Mouse (Mus musculus) G1E (cell line): ENCODE results near the gene Add1. TPM values are rescaled to one million over a fixed set of nuclear protein-coding genes. Genes with fewer than 3 reads are reported as not detected.

ENCODE experiments used
- ATAC-seq: 2 replicates; pipeline ENCODE4 v1.8.0; 2016; ENCODE audit warnings: mild to moderate bottlenecking; ENCODE audit not compliant: insufficient number of reproducible peaks, poor library complexity, low FRiP score, severe bottlenecking; ENCODE audit errors: extremely low read depth
- DNase-seq: peaks from one replicate; pipeline ENCODE4 v3.0.0; 2012; ENCODE audit warnings: low spot score
- H3K27me3 ChIP-seq: 2 replicates; pipeline ENCODE4 v1.6.1; 2012; ENCODE audit warnings: mild to moderate bottlenecking, low read length, inconsistent platforms; ENCODE audit not compliant: insufficient read depth
- H3K36me3 ChIP-seq: replicated peaks from 2 replicates; pipeline ENCODE3; 2012; ENCODE audit warnings: mild to moderate bottlenecking, inconsistent platforms
- H3K4me1 ChIP-seq: 2 replicates; pipeline ENCODE4 v1.6.1; 2012; ENCODE audit warnings: low read depth, low read length, inconsistent platforms, mixed read lengths; ENCODE audit not compliant: insufficient read depth
- H3K4me3 ChIP-seq: 2 replicates; pipeline ENCODE4 v1.5.1; 2012; ENCODE audit warnings: low read depth, mild to moderate bottlenecking, inconsistent platforms, low read length, moderate library complexity, mixed read lengths
- H3K9me3 ChIP-seq: replicated peaks from 2 replicates; pipeline ENCODE4 v1.6.1; 2012; ENCODE audit warnings: inconsistent platforms
- CTCF ChIP-seq: IDR thresholded peaks from 2 replicates; pipeline ENCODE4 v1.5.1; 2012; ENCODE audit warnings: low read depth, low read length, inconsistent platforms, mixed read lengths
- GATA1 ChIP-seq: IDR thresholded peaks from 2 replicates; pipeline ENCODE4 v1.6.1; 2012; ENCODE audit warnings: borderline replicate concordance, low read length, inconsistent platforms, mixed read lengths
- GATA2 ChIP-seq: IDR thresholded peaks from 2 replicates; pipeline ENCODE4 v1.6.1; 2012; ENCODE audit warnings: low read depth, low read length, inconsistent platforms, borderline replicate concordance
- POLR2AphosphoS5 ChIP-seq: IDR thresholded peaks from 2 replicates; pipeline ENCODE4 v1.6.1; 2012; ENCODE audit warnings: low read depth, low read length, inconsistent platforms; ENCODE audit not compliant: insufficient replicate concordance
- TAL1 ChIP-seq: conservative IDR thresholded peaks from 2 replicates; pipeline ENCODE4 v1.6.1; 2012; ENCODE audit warnings: low read depth, low read length, inconsistent platforms, mixed read lengths
- polyA plus RNA-seq: library from polyadenylated mRNA; stranded (reverse); fragments of >175 nt; gene quantifications from 2 replicates; pipeline ENCODE4 v1.2.3, GENCODE M21; 2012
- total RNA-seq, 2 experiments: library from RNA; stranded (forward) in 1 of 2; stranded (reverse) in 1 of 2; fragments of 200-1000 nt in 1 of 2; fragments of >200 nt in 1 of 2; fragmentation: Nextera tagmentation in 1 of 2; gene quantifications; 2 replicates each; pipeline ENCODE4 v1.2.3; 2014 to 2017

Add1 gene
- total and polyA plus RNA-seq, 3 experiments: 103 to 257 (median 158) TPM

DNA sequence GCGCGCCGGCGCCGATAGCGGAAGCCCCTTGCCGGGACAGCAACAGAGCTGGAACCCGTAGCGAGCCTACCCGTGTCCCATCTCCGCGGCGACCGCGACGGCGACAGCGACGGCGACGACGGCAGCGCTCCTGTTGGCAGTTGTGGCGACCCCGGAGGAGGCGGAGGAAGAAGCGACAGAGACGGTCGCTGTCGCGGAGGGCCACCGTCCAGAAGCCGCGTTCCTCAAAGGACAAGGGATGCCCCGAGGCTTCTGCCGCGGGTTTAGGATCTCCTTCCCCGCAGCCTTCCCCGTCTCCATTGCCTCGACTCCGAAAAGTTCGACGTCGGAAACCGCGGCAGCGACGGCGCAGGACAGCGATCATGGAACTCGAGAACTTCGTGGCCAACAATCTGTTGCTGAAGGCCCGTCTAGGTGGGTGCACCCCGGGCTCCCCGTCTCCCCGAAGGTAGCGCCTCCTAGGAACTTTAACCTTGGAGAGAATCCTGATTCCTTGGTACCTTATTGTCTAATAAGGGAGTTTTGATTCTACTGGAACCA is 87.2 kb downstream of the Add1 start:
- Histone ChIP-seq H3K9me3 (no peaks in the 10 kb centered on the region), H3K4me3 (peak overlapping the region; percentile 81), H3K36me3 (peaks cover 26% of the 10 kb centered on the region), H3K27me3 (no peaks in the 10 kb centered on the region), H3K4me1 (peaks cover 27% of the 10 kb centered on the region)
- TF ChIP-seq POLR2AphosphoS5 (no peak), GATA2 (no peak), TAL1 (no peak), GATA1 (no peak), CTCF (no peak; the same call in 1 of the 2 replicates)
- DNase-seq (no peak), ATAC-seq (no peak)

DNA sequence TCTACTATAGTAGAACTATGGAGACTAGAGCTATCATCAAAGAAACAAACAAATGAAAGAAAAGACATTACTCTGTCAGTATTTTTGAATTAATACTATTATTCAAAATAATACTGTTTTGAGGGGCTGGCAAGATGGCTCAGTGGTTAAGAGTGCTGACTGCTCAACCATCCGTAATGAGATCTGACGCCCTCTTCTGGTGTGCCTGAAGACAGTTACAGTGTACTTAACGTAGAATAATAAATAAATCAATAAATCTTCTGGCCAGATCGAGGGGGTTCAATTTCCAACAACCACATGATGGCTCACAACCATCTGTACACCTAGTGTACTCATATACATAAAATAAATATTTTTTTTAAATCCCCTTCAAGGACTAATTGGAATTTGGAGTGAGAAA is 88.4 kb downstream of the Add1 start:
- Histone ChIP-seq H3K9me3 (no peaks in the 10 kb centered on the region), H3K4me1 (peaks cover 27% of the 10 kb centered on the region), H3K36me3 (peaks cover 15% of the 10 kb centered on the region), H3K4me3 (no peak overlapping the region), H3K27me3 (no peaks in the 10 kb centered on the region)
- no peak for TF ChIP-seq GATA1
- TF ChIP-seq POLR2AphosphoS5: no peak
- no peak for TF ChIP-seq GATA2
- TF ChIP-seq CTCF: no peak
- no peak for TF ChIP-seq TAL1
- no peak for ATAC-seq
- no peak for DNase-seq

DNA sequence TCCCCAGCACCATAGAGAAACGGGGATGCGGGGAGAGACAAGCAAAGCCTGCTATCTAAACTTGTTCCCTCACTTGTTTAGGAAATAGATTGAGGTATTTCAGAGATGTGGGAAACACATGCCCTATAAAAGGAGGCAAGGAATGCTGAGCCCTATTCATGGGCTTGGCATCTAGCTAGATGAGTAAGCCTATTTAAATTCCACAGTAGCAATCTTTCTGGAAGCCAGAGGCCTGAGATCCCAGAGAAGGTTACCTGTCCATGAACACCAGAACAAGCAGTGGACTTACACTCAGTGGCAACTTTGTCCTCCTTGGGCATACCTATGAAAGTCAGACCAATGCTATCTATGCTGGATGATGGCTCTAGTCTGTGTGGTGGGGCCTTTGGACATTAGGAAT is 89.8 kb downstream of the Add1 start:
- H3K4me1 ChIP-seq: peaks cover 17% of the 10 kb centered on the region
- H3K36me3 ChIP-seq: peaks cover 5% of the 10 kb centered on the region
- no peak for TF ChIP-seq TAL1
- TF ChIP-seq POLR2AphosphoS5: no peak
- TF ChIP-seq CTCF: no peak
- TF ChIP-seq GATA1: no peak
- no peak for TF ChIP-seq GATA2
- H3K4me3 ChIP-seq: no peak overlapping the region
- H3K9me3 ChIP-seq: no peaks in the 10 kb centered on the region
- no peaks in the 10 kb centered on the region for H3K27me3 ChIP-seq
- ATAC-seq (no peak), DNase-seq (no peak)

GRCm38 (mm10) chr5:34669493-34669892 is 96.0 kb downstream of the Add1 start:
- TF ChIP-seq TAL1 (no peak), CTCF (peak; percentile 49; the same call in 1 of the 2 replicates), GATA1 (no peak)
- Histone ChIP-seq H3K27me3 (no peaks in the 10 kb centered on the region), H3K36me3 (peaks cover 7% of the 10 kb centered on the region), H3K4me1 (no peaks in the 10 kb centered on the region), H3K4me3 (no peak overlapping the region), H3K9me3 (no peaks in the 10 kb centered on the region)
- ATAC-seq (no peak), DNase-seq (no peak)

DNA sequence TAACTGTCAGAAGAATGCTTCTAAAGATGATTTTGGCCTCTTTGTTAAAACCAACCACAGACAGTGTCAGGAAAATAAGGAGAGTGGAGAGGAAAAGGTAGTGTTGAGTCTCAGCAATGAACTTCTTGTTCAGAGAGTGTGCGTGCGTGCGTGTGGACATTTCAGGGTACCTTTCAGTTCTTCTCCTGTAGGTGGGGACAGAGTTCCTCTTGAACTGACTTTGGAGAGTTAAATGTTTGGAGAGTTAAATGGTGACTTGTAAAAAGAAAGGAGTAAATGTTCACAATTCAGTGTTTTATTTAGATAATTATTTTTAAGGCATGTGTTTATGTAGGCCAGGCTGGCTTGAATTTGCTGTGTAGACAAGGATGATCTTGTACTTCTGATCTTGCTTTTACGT is 96.8 kb downstream of the Add1 start:
- no peak overlapping the region for H3K4me3 ChIP-seq
- no peak for TF ChIP-seq TAL1
- no peak for TF ChIP-seq GATA1
- TF ChIP-seq CTCF: no peak
- TF ChIP-seq POLR2AphosphoS5: no peak
- no peak for TF ChIP-seq GATA2
- DNase-seq: no peak
- H3K4me1 ChIP-seq: no peaks in the 10 kb centered on the region
- peaks cover 3% of the 10 kb centered on the region for H3K36me3 ChIP-seq
- no peaks in the 10 kb centered on the region for H3K9me3 ChIP-seq
- no peak for ATAC-seq
- H3K27me3 ChIP-seq: no peaks in the 10 kb centered on the region

Other genes starting within 250 kb of the Add1 start
- gene Rnf4, start 237.4 kb upstream of the Add1 start, total RNA-seq (2014; fragmentation: Nextera tagmentation): 196 and 202 TPM in 2 replicates
- gene Rnf4, start 237.4 kb upstream of the Add1 start, total RNA-seq (2017): 161 TPM in 2 replicates
- 32.0 and 41.8 TPM in 2 replicates for gene Rnf4, start 237.4 kb upstream of the Add1 start, polyA plus RNA-seq
- 71.3 and 74.9 TPM in 2 replicates for gene Fam193a, start 203.7 kb upstream of the Add1 start, total RNA-seq (2014; fragmentation: Nextera tagmentation)
- 24.3 TPM in 2 replicates for gene Fam193a, start 203.7 kb upstream of the Add1 start, total RNA-seq (2017)
- 14.7 and 17.4 TPM in 2 replicates for gene Fam193a, start 203.7 kb upstream of the Add1 start, polyA plus RNA-seq
- gene Tnip2, start 59.7 kb upstream of the Add1 start, total RNA-seq (2014; fragmentation: Nextera tagmentation): 5.4 and 11.1 TPM in 2 replicates
- gene Tnip2, start 59.7 kb upstream of the Add1 start, total RNA-seq (2017): 17.1 and 19.6 TPM in 2 replicates
- gene Tnip2, start 59.7 kb upstream of the Add1 start, polyA plus RNA-seq: 4.8 and 4.9 TPM in 2 replicates
- gene Sh3bp2, start 47.8 kb upstream of the Add1 start, total RNA-seq (2014; fragmentation: Nextera tagmentation): 2.2 and 3.1 TPM in 2 replicates
- 3.5 and 5.6 TPM in 2 replicates for gene Sh3bp2, start 47.8 kb upstream of the Add1 start, total RNA-seq (2017)
- 5.7 and 6.7 TPM in 2 replicates for gene Sh3bp2, start 47.8 kb upstream of the Add1 start, polyA plus RNA-seq
- 49.6 and 50.8 TPM in 2 replicates for gene Mfsd10, start 63.5 kb downstream of the Add1 start, total RNA-seq (2014; fragmentation: Nextera tagmentation)
- gene Mfsd10, start 63.5 kb downstream of the Add1 start, total RNA-seq (2017): 44.6 and 61.3 TPM in 2 replicates
- gene Mfsd10, start 63.5 kb downstream of the Add1 start, polyA plus RNA-seq: 192 and 260 TPM in 2 replicates
- gene Nop14, start 86.5 kb downstream of the Add1 start, total RNA-seq (2014; fragmentation: Nextera tagmentation): 56.8 and 82.3 TPM in 2 replicates
- 39.7 and 48.1 TPM in 2 replicates for gene Nop14, start 86.5 kb downstream of the Add1 start, total RNA-seq (2017)
- 34.6 and 39.5 TPM in 2 replicates for gene Nop14, start 86.5 kb downstream of the Add1 start, polyA plus RNA-seq
- gene Grk4, start 86.7 kb downstream of the Add1 start, total RNA-seq (2014; fragmentation: Nextera tagmentation): 1.2 and 5.9 TPM in 2 replicates
- gene Grk4, start 86.7 kb downstream of the Add1 start, total RNA-seq (2017): 0.16 and 2.5 TPM in 2 replicates
- 0.17 and 0.34 TPM in 2 replicates for gene Grk4, start 86.7 kb downstream of the Add1 start, polyA plus RNA-seq
- 51.1 and 54.5 TPM in 2 replicates for gene Htt, start 188.1 kb downstream of the Add1 start, total RNA-seq (2014; fragmentation: Nextera tagmentation)
- 24.4 and 26.5 TPM in 2 replicates for gene Htt, start 188.1 kb downstream of the Add1 start, total RNA-seq (2017)
- 4.7 and 4.9 TPM in 2 replicates for gene Htt, start 188.1 kb downstream of the Add1 start, polyA plus RNA-seq